Mouse (Mus musculus) urinary bladder, adult 2 months (tissue): ENCODE measurements around the gene Trim69. TPM values are rescaled to one million over a fixed set of nuclear protein-coding genes. Genes with fewer than 3 reads are reported as not detected.
"Not testable (repeated sequence)": the region's sequence is repeated elsewhere in the genome, so short reads cannot be mapped to it uniquely, and the experiment has no call there.

Source experiments
- DNase-seq: peaks from one replicate; pipeline ENCODE4 v3.0.0; 2022; ENCODE audit warnings: low spot score
- polyA plus RNA-seq: library from polyadenylated mRNA; depleted of rRNA; stranded (reverse); fragments of >200 nt; gene quantifications from 2 replicates; pipeline ENCODE4 v1.2.3, GENCODE M21; 2012; rRNA removed

The Trim69 gene
- polyA plus RNA-seq, 1 experiment: 0.06 TPM

DNA sequence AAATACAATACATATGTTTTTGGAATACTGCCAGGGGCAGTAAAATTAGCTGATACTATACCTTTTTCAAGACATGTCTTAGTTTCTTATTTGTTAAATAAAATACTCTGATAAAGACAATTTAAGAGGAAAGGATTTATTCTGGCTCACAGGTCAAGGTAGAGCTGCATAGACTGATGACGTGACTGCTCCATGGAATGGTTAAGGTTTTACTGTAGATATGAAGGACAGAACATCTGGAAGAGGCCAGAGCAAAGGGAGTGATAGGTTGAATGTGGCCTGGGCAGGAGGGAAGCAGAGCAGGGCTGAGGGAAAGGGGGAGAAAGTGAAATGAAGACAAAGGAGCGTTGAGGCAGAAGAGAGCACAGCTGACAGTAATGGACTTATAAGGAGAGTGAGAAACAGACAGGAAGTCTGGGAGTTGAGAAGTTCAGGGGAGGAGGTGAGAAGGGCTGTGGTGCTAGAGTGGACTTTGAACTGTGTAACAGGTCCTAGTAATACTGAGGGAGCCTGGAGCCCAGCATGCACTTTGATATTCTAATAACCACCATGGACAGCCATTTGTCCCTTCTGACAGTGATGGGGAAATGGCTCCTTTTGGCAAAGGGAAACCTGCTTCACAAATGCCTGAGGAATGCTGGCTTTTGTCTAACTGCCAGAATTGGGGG lies 46.1 kb downstream of the Trim69 start:
- no peak for DNase-seq

GRCm38 (mm10) chr2:122210534-122211228 lies 50.2 kb downstream of the Trim69 start:
- DNase-seq: no peak

DNA sequence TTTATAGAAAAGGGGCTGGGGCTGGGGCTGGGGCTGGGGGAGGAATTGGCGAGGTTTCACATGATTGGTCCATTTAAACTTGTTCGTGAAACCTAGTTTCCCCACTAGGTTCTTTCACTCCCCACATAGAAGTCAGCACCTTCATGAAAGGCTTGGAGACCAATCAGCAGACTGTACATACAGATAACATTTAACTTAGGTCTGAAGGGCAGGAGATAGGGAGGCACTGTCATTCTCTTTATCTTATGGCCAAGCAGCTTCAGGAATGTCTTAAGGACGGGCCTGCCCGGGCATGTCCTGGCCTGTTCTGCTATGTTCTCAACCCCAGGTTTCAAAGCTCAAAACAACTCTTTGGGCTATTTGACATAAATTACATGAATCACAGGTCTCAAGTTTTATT lies 56.6 kb downstream of the Trim69 start:
- not testable (repeated sequence) for DNase-seq

GRCm38 (mm10) chr2:122218234-122218633 lies 57.7 kb downstream of the Trim69 start:
- DNase-seq: no peak

GRCm38 (mm10) chr2:122221378-122221777 lies 60.9 kb downstream of the Trim69 start:
- no peak for DNase-seq

DNA sequence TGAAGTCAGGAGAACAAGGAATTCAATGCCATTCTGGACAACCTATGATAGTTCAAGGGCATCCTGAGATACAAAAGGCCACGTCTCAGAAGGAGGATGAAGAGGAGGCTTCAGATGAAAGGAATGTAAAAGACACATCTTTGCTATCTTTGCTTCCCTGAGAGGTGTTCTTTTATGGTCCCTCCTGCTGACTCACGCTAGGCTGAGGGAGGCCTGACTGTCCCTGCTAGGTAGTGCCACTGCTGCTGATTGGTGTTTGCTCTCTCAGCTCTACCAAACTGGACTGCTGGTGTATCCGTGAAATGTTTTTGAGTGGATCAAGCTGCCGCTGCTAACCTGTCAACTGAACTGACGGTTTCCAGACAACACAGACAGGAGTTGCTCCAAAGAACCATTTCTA lies 61.3 kb downstream of the Trim69 start:
- no peak for DNase-seq

DNA sequence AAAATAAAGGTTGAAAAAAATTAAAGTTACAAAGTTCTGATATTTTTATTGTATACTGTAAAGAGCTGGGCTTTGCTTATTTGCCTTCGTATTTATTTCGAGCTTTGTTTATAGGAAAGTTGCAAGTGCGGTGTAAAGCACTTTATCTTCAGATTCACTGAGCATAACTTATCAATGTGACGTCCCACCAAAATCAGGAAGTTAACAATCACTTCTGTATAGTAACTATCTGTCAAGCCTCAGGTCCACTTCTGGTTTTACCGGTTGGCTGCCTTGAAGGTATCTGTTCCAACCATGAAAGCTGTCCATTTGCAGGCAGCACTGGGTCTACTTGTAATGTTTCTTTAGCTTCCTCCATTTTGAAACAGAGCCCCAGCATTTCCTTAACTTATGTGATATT lies 61.8 kb downstream of the Trim69 start:
- no peak for DNase-seq

GRCm38 (mm10) chr2:122223654-122224053 lies 63.2 kb downstream of the Trim69 start:
- no peak for DNase-seq

Other genes with a start within 250 kb of the Trim69 start
- gene Ctdspl2, start 204.7 kb upstream of the Trim69 start, polyA plus RNA-seq: 12.7 and 14.4 TPM in 2 replicates
- not detected in 2 replicates for gene Mageb3, start 204.6 kb upstream of the Trim69 start, polyA plus RNA-seq
- gene Eif3j1, start 132.2 kb upstream of the Trim69 start, polyA plus RNA-seq: 14.8 and 15.3 TPM in 2 replicates
- 8.9 and 10.1 TPM in 2 replicates for gene Spg11, start 42.3 kb upstream of the Trim69 start, polyA plus RNA-seq
- 721 and 902 TPM in 2 replicates for gene B2m, start 13.0 kb upstream of the Trim69 start, polyA plus RNA-seq
- gene Patl2, start 25.5 kb downstream of the Trim69 start, polyA plus RNA-seq: not detected in 2 replicates
- gene Terb2, start 25.6 kb downstream of the Trim69 start, polyA plus RNA-seq: not detected in 2 replicates
- gene Sord, start 74.0 kb downstream of the Trim69 start, polyA plus RNA-seq: 57.5 and 74.7 TPM in 2 replicates
- 0.54 and 0.56 TPM in 2 replicates for gene Duox2, start 137.7 kb downstream of the Trim69 start, polyA plus RNA-seq
- gene Duoxa2, start 138.2 kb downstream of the Trim69 start, polyA plus RNA-seq: 0.34 and 0.50 TPM in 2 replicates
- gene Duoxa1, start 153.0 kb downstream of the Trim69 start, polyA plus RNA-seq: 22.8 and 26.6 TPM in 2 replicates
- gene Duox1, start 155.0 kb downstream of the Trim69 start, polyA plus RNA-seq: 5.3 and 6.8 TPM in 2 replicates
- gene Shf, start 208.5 kb downstream of the Trim69 start, polyA plus RNA-seq: 8.2 TPM in 2 replicates